Mouse (Mus musculus) adrenal gland, postnatal 14 days (tissue): Measurements from ENCODE around the gene Tmem117. TPM values are rescaled to one million over a fixed set of nuclear protein-coding genes. Genes with fewer than 3 reads are reported as not detected.

Experiments used
- DNase-seq: peaks from one replicate; pipeline ENCODE4 v3.0.0; 2021; ENCODE audit warnings: mixed read lengths
- total RNA-seq: library from RNA; stranded (reverse); gene quantifications from 2 replicates; pipeline ENCODE4 v1.2.3, GENCODE M21; 2021

Tmem117 gene
- total RNA-seq, 1 experiment from 2014 or later, result 5.2 TPM

DNA sequence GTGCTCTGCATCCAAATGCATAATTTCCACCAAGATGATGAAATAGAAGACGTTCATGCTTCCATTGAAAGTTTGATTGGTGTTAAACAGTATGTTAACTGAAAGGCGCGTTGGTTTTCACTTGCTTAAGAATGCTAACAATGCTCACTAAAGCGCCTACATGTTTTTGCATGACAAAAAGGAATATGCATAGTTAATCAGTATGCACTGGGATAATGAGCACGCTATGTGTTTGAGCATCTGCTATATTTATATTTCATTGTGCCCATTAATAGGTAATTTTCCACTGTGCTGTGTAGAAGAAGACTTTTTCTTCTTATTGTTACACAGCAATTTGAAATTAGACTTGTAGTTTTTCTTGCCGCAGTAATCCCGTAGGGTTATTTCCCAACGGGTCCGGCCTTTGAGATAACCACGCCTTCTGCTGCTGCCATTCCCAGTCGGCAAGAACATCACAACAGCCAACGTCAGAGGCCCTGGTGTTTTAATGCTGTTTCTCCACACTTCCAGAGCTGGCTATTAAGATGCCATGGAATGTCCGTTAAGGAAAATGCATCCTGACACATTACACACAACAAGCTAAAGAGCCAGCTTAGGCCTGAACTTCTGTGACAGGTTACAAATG is 399.9 kb downstream of the Tmem117 start:
- DNase-seq, result no peak

DNA sequence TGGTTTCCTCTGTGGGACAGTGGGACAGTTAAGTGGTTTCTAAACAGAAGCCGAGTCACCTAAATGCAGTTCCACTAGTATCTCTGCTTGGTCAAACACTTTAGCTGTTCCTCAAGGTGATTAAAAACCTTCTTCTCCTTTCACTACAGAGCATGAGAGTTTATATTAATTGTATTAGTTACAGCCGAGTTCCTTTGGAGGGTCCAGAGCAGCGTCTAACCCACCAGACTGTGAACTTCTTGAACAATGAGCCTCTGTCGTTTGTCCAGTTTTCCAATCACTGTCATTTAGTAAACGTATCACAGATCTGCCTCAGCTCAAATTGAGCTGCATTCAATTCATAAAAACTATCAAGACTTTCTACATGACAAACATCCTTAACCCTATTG is 400.4 kb downstream of the Tmem117 start:
- DNase-seq, result no peak

DNA sequence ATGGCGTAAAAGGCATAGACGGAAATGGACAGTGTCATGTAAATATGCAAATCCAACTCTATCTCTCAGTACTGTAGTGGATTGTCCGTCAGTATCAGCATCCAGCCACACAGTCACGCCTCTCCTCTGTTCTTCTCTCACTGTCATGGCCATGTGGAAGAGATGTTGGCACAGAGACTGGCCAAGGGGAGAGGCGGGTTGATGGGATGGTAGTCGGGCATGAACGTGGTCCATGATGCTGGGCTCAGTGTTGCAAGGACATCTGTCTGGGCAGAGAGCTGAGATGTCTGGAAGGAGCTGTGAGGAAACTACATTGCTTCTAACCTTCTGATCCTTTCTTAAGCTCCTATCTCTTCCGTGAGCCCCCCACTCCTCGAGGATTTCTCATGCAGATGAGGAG is 413.4 kb downstream of the Tmem117 start:
- DNase-seq, result no peak

DNA sequence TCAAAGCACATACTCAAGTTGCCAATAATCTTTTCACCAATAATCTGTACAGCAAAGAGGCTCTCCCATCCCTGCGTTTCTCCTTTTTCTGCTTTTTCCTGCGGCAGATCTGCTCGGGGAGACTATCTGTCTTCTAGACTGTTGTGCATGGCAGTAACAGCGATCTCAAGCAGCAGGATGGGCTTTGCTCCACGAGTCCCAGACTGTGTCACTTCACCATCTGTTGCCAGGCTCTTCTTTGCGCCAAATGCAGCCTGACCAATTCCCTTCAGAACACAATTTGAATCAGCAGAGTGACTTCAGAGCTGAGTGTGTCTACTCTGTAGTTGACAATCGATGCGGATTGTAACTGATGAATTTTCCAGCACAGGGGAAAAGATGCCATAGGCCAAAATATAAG is 415.0 kb downstream of the Tmem117 start:
- no peak for DNase-seq

DNA sequence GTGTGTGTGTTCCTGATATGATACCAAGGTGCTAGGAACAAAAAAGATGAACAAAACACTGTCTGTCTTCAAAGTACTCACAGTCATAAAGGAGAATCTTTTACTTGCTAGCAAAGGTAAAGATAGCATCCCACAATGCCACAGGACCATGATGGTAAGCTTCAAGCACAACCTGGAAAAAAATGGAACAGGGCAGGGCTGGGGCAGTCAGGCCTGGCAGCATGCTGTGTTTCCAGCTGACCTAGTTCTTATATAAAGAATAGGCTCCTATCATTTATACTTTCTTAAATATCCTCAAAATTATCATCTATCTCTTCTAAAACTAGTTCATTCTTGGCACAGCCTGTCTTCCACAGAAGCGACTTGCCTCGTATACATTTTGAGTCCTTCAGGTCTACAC is 418.5 kb downstream of the Tmem117 start:
- DNase-seq, result no peak

DNA sequence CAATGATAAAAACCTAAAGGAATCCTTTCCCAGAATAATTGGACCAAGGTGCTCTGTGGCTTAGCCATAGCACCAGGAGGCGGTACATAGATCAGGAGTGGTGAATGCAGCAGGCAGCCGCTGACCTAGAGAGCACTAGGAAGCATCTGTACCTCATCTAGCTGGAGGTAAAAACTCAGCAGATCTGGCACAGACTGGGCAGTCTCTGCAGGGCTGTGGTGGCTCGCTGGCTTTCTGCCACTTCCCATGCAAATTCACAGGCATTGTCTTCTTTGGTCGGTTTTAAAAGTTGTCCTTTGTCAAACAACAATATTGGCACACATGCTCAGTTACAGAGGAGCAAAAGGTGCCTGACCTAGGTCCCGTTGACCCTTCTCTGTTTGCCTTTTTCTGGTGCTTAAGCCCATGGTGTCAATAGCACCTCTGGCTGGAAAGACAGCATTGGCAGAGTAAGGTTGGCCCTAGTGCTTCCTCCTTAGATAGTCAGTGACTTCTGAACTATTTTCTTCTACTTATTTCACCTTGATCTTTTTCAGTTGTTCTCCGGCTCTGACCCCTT is 420.2 kb downstream of the Tmem117 start:
- no peak for DNase-seq

DNA sequence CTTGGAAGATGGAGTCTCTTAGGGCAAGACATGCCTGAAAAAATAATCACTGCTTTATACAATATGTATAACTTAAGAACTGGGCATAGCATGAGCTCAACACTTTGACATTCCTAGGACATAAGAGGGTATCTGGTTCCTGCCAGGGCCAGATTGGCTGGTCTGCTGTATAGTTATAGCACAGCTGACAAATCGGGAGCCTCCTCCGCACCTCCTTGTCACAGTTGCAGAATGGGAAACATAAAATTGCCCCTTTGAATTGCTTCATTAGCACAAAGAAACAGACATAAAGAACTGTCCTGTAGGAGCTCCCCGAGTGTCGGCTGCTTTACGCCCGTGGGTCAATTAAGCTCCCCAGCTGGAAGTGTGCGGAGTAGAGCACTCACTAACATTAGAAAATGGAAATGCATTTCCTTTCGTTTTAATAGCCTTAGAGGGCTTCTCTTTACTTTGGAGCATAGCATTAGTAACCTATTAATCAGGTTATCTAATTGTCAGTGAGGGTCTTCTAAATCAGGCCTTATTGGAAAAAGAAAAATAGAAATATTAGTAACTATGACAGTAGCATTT is 426.1 kb downstream of the Tmem117 start:
- DNase-seq, result no peak

DNA sequence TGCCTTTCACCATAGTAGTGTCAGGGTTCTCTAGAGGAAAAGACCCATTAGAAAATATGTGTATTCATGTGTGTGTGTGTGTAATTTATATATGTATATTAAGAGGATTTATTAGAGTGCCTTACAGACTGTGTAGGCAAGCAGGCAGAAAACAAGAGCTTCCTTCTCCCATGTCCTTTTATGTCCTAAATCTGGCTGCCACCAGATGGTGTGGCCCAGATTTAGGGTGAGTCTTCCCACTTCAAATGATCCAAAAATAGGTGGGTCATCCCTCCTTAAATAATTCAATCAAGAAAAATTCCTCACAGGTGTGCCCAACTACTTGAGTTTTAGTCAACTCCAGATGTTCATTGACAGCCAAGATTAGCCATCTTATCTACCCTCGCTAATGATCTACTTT is 439.0 kb downstream of the Tmem117 start:
- no peak for DNase-seq

DNA sequence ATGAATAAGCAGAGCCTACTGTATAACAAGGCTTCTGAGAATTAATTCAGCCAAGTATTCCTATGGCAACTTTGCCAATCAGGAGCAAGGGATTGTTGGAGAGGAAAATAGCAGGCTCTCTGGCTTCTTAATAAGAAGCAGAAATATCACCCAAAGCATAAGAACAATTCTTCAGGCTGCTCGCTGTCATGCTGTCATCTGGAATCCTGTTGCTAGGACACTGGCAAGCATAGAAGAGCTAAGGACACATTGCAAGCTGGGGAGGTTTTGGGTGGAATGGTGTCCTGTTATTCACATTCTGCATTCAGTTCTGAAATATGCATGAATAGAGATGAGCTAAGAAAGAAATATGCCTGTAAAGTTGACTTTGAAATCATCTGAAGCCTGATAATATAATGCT is 439.8 kb downstream of the Tmem117 start:
- no peak for DNase-seq

DNA sequence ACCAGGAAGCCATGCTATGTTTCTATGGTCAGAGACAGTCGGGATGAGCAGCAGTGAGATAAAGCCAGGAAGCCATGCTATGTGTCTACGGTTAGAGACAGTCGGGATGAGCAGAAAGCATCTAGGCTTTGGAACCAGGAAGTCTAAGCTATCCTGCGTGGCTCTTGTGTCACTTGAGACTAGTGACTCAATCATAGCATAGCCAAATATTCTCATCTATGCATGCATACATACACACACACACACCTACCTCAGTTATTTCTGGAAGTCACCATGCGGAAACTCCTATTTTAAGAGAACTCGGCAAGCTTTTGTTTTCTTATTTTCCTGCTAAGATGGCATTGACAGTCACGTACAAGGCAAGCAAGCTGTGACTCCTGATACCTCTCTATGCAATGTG is 441.8 kb downstream of the Tmem117 start:
- no peak for DNase-seq

DNA sequence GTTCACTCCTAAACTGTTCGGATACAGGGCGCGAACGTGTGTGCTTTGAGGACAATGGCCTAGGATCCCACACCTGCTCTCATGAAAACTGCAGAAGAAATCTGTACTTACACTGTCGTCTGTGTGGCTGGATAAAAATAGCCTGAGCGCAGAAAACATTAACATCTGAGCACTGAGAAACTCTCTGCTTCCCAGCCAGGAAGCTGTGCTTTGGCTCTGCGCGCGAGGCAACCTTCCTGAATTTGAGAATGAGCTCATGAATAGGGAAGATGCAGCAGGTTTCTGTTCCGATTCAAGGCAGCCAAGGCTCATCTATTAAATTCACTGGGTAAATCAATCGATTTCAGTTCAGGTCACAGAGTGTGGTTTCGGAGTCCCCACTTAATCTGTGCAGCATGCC is 446.3 kb downstream of the Tmem117 start:
- DNase-seq, result no peak

DNA sequence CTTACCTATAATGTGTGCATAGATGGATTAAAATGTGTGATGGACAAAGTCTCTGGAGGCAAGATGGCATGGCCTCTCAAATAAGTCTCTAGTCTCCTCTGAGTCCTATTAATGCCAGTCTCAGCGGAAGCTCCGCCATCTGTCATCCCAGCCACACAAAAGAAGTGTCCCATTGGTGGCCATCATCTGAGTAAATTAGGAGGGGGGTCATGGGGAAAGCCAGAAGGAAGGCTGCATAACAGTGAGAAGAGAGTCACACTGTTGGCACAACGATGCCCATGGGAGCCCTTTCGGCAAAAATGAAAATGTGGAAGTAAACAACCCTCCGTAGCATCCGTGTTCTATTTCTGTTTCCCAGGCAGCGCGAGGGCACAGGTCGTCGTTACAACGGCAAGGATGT is 452.6 kb downstream of the Tmem117 start:
- DNase-seq, result no peak

DNA sequence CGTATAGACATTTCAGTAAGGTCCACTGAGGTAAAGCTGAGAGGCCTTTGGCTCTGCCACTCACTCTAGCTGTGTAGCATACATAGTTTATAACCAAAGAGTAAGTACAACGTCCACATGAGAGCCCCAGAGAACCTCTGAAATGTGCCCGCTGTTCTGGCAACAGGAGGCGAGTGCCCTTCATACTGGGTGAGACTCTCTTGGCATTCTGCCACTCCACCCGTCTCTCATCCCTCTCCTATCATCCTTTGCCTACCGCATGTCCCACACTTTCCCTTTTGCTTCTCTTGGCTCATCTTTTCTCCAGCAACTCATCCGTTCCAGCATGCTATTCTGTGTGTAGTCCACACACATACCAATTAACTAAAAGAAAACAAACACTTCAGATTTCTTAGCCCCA is 456.9 kb downstream of the Tmem117 start:
- peak; percentile 16 for DNase-seq

DNA sequence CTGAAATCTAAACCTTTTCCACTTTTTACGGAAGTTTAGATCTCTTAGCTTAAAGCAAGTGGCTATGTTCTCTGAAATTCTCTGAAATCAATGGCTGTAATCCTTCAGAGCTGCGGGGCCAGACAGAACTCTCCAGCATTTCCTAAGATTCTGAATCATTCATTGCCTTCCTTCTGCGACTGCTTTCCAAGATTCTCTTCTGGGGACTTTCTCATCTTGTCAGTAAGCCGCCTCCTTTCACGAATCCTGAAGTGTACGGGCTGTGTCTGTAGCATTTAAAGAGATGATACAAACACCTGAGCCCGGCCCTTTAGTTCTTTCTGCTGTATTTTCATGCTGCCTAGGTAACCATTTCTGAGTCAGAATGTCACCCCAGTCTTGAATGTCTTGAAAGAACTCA is 471.1 kb downstream of the Tmem117 start:
- DNase-seq, result no peak

DNA sequence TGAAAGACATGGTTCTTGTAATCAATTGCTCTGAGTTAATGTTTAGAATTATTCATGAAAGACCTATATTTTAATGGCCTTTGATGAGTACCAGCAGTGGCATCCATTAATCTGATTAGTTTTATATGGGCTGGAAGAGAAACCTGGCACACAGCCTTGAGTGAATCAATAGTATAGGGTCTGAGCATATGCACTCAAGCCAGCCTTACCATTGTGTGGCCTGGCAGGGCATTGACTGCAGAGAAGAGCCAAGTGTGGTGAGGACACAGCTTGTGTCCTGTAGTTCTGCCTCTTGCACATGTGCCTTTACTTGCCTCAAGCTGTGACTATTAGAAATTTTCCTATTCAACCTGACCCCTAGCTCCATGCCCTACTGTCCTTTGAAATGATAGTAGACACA is 472.5 kb downstream of the Tmem117 start:
- no peak for DNase-seq

DNA sequence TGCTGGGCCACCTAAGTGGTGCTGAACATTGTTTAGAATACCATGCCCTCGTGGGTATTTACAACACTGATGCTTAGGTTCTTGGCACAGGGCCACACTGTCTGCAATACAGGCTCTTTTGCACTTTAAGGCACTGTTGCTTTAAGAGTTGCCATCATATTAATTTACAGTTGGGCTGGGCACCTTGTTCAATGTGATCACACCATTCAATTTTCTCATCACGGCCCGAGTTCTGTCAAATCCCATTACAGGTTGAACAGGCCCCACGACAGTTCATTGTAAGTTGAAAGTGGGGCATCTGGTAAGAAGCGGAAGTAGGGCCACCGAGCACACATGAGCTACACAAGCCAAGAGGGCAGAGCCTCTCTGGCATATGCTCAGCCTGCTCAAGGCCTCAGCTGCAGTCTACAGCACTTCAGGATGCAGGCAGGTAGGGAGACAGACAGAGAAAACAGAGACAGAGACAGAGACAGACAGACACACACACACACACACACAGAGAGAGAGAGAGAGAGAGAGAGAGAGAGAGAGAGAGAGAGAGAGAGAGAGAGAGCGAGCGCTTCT is 478.3 kb downstream of the Tmem117 start:
- no peak for DNase-seq

DNA sequence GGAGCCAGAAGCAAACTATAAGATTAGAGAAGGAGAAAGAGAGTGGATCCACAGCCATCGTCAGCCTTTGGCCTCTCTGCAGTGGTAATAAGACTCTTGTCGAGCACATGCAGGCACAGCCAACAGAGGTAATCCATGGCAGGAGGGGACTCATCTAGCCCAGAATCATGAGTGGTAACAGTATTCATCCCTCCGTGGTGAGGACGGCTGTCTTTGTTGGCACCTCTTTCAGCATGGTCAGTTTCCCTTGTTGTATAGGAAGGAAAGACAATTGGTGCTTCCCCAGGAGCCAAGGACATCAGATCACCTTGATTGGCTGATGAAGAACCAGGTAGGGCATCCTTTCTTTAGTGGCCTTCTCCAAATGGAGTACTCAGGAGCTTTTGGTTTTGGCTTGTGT is 479.6 kb downstream of the Tmem117 start:
- DNase-seq, result no peak

DNA sequence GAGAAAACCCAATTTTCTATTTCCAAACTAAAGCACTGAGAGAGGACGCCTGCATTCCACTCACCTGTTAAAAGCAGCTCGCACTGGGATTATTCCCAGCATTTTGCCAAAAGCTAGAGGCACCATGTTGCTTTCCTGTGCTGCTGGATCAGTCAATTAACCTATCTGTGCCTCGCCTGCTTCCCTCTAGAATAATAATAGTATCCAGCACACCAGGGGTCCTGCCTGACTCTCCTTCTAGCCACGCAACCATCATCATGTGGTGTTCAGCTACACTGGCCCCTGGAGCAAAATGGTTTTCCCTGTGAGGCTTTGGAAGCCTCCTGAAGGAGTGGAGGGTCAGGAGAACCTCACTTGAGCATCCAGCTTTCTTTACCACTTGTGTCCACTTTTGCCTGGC is 502.4 kb downstream of the Tmem117 start:
- no peak for DNase-seq

DNA sequence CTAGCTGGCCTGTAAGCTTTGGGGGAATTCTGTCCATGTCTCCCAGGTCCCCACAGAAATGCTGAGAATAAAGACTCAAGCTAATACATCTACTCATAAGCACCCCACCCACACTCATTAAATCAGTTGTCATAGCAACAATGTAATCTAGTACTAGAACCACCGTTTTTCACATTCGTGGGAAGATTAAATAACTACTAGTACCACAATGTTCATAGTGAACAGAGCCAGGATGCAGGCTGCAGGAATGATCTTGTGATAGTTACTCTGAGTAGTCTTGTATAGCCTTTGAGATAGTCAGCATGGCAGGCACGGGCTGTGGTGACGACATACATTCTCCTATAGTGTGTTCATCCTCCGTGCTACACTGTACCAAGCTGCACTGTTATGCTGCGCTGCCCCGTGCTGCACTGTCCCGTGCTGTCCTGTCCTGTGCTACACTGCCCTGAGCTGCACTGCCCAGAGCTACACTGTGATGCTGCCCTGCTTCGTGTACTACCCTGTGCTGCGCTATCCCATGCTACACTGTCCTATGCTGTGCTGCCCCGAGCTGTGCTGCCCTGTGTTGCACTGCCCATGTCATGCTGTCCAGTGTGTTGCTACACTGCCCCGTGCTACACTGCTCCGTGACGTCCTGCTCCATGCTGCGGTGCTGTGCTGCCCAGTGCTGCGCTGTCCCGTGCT is 507.0 kb downstream of the Tmem117 start:
- no peak for DNase-seq

DNA sequence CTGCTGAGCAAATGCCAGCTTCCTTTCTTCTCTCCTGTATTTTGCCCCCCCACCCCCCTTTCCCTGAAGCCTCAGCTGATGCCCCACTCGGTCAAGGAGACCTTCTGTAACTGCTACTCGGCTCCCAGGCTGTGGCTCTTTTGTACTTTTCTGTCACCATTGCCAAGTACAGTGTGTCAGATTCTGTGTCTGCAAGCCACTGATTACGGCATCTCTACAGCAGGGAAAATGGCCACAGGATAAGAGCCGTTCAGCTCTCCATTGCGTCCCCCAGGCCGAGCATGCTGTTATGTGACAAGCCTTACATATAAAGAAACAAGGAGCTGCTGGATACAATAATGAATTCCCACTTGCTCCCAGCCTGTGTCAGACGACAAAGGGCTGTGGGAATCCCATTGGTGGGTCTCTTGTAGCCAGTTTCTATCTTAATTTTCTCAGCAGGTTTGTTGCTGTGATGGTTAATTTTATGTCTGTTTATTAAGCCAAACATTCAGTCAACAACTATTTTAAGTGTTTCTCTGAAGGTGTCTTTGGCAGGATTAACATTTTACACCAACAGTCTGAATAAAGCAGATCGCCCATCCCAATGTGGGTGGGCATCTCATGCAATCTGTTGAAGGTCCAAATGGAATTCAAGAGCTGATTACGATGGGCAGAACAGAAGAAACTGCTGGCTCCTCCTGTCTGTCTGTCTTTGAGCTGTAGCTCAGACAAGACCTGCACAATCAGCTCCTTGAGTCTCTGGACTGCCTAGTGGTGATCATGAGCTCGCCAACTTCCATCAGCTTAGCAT is 508.2 kb downstream of the Tmem117 start:
- no peak for DNase-seq

DNA sequence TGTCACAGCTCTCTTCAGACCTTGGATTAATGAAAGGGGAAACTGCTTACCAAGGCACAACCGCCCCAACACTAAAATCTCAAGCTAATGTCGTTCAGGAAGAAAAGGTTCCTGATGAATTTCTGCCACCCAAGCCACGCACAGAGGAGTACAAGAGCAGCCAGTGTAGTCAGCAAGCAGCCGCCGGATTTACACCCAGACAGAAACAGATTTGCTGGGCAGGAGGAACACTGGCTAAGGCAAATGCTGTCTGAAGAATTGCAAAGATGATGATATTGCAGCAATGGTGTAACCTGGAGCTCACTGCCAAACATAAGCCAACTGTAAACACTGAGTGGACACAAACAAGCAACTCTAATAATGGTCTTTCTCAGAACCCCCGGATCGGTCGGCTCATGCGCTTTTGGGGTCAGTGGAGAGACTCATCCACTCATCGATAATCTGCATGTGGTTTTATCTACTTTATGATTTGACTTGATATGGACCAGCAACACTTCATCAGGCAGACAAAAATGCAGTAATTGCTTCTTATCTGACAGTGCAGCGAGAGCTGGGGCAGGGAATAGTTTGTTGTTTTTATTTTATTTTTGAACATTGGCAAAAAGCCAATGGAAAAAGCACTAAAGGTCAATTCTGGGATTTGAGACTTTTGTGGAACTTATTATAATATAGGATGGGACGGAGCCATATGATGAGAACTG is 509.8 kb downstream of the Tmem117 start:
- DNase-seq, result no peak

DNA sequence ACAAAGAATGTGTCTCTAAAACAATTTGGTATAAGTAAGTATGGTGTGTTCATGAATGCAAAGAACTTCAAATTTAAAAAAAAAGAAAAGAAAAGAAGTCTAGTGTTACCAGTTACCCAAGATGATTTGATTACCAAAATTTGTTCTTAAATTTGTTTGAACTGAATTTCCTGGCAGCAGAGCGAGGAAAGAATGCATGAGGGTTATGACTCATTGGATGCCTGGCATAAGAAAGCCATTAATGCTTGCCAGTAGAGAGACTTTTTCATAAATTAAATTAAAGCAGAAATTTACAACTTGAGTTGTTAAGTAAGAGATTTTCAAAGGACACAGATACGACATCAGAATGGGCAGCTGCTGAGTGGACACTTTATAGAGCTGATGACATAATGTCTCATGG is 515.1 kb downstream of the Tmem117 start:
- no peak for DNase-seq
